Mouse (Mus musculus) yolk sac, embryonic 10.5 days (tissue): Measurements from ENCODE around the gene Mmrn1.

Experiments used
- DNase-seq: peaks from one replicate; pipeline ENCODE4 v3.0.0-alpha.2; 2017; ENCODE audit warnings: low spot score

The Mmrn1 gene

GRCm38 (mm10) chr6:60993386-60994108 lies 68.8 kb downstream of the Mmrn1 start:
- no peak for DNase-seq

- no peak for DNase-seq
Observed at GRCm38 (mm10) chr6:60994114-60994513, 69.3 kb downstream of the Mmrn1 start.

DNA sequence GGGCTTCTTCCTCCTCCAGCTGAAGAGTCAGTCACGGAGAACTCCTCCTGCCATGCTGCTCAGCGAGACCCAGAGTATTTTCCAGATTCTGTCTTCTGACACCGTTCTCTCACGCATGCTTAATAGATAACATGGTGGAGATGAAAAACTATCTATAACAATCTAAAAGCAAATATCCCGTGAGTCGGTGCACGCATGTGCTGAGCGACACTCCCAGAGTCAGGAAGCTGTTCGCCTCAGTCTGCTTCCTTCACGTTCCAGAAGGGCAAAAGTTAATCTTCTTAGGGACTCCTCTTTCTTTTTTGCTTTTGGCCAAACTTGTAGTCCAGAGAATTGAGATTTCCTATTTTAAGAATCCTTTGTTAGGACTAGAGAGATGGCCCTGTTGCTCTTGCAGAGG lies 69.7 kb downstream of the Mmrn1 start:
- DNase-seq: no peak

GRCm38 (mm10) chr6:60995596-60995995 lies 70.8 kb downstream of the Mmrn1 start:
- DNase-seq: no peak

- no peak for DNase-seq
Observed at GRCm38 (mm10) chr6:60996328-60996727, 71.6 kb downstream of the Mmrn1 start.

DNA sequence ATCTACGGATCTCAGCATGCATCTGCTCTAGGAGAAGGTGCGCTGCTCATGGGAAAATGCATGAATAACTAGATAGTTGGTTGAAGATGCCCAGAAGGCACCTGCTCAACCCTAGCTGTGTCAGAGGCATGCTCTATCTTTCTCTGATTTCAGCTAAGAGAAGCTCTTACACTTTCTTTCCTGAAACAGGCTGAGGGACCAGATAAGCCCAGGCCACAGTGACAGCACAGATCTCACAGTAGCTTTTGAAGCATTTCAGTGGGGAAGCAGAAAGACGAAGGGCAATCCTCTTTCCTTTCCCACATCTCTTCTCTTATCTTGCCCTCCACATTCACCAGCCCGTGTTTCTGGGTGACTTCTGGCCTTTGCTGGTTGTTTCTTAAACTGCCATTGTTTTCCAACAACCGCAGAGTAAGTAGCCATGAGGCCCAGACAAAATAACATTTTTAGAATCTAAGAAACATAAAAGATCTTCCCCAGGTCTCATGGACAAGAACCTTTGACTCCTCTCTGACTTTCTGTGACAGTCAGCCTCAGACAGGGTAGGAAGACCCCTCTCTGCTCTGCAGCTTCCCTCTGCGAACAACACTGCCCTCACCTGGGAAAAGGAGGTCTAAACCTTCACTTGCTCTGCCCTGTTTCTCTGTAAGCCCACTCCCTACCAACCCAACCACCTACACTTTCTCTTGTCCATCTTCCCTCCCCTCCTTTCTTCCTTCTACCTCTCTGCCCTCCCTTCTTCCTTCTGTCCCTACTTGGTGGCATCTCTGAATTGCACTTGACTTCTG lies 76.4 kb downstream of the Mmrn1 start:
- no peak for DNase-seq

GRCm38 (mm10) chr6:61003916-61004765 lies 79.4 kb downstream of the Mmrn1 start:
- DNase-seq: no peak

DNA sequence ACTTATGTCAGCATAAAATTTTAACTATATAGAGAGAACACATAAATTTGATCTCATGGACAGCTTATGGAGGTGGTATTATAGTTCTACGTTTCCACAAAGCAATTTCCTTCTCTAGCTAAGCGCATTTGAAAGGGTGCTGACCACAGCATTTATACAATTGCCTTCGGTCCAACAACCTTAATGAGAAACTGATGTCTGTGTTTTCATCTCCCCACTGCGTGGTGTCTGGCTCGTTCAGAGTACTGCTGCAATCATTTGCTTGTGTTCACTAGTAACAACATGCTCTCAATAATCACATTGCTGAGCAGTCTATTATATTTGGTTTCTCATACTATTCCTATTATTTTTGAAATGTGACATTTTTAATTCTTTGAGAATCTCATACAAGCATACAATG lies 89.0 kb downstream of the Mmrn1 start:
- no peak for DNase-seq

GRCm38 (mm10) chr6:61019689-61020088 lies 94.9 kb downstream of the Mmrn1 start:
- DNase-seq: no peak

- DNase-seq: no peak
Observed at GRCm38 (mm10) chr6:61020995-61021394, 96.2 kb downstream of the Mmrn1 start.

DNA sequence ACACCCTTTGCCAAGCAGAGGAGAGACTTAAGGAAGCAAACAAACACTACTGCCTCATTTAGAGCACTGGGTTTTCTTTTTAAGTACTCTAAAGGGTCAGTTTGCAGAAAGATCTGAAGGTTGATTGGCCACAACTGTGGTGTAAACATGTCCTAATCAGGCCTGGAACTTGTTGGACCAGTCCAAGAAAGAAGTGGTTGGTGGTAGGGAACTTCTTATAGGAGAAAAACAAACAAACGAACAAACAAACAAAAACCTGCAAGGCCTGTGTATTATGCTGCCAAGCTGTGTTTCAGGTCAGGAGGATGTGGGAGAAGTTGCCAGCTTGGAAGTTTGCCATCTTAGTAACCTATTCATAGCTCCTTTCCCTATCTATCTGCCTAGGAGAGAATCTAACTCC lies 108.5 kb downstream of the Mmrn1 start:
- DNase-seq: no peak
